Mouse (Mus musculus) liver, embryonic 14.5 days (tissue): ENCODE data around the gene Abcf1. TPM values are rescaled to one million over a fixed set of nuclear protein-coding genes. Genes with fewer than 3 reads are reported as not detected.
A peak's percentile ranks its signal among the peaks of the same experiment; 100 is the strongest.

ENCODE experiments used
- ATAC-seq: fragments of 200-750 bp; cut with Nextera tagmentation; 2 replicates; pipeline ENCODE4 v1.8.0; 2017; ENCODE audit warnings: moderate number of reproducible peaks, mild to moderate bottlenecking, moderate library complexity; ENCODE audit not compliant: insufficient read depth
- DNase-seq, 3 experiments: peaks; one replicate each; pipeline ENCODE4 v3.0.0-alpha.2; 2012 to 2013; ENCODE audit warnings: low read depth in 3 of 3, low spot score in 3 of 3
- H3K27ac ChIP-seq: fragments of 300-500 bp; sonication (generic); 2 replicates; pipeline ENCODE4 v1.5.1; 2014; ENCODE audit warnings: moderate library complexity, mild to moderate bottlenecking, control low read depth, inconsistent platforms
- H3K27me3 ChIP-seq: fragments of 300-500 bp; sonication (generic); 2 replicates; pipeline ENCODE4 v1.6.1; 2014; ENCODE audit warnings: mild to moderate bottlenecking, low read length, moderate library complexity; ENCODE audit not compliant: control insufficient read depth, insufficient read depth
- H3K36me3 ChIP-seq: fragments of 300-500 bp; sonication (generic); replicated peaks from 2 replicates; pipeline ENCODE4 v1.6.1; 2014; ENCODE audit warnings: low read depth; ENCODE audit not compliant: control insufficient read depth, insufficient read depth
- H3K4me1 ChIP-seq, 2 experiments: fragments of 200-500 bp in 1 of 2; fragments of 300-500 bp in 1 of 2; sonication (generic) in 1 of 2; replicated peaks; 2 replicates each; pipeline ENCODE4 v1.6.1; 2012 to 2014; ENCODE audit warnings: antibody characterized with exemption in 1 of 2, inconsistent platforms in 1 of 2, low read length in 1 of 2; ENCODE audit not compliant: control insufficient read depth in 2 of 2, insufficient read depth in 2 of 2
- H3K4me2 ChIP-seq: fragments of 300-500 bp; sonication (generic); 2 replicates; pipeline ENCODE4 v1.6.1; 2014; ENCODE audit warnings: low read depth, mild to moderate bottlenecking, control low read depth, moderate library complexity
- H3K4me3 ChIP-seq, 2 experiments: fragments of 200-500 bp in 1 of 2; fragments of 300-500 bp in 1 of 2; sonication (generic) in 1 of 2; 2 replicates each; pipeline ENCODE4 v1.5.1; 2012 to 2014; ENCODE audit warnings: low read depth in 2 of 2, low read length in 2 of 2, mild to moderate bottlenecking in 2 of 2, control low read depth in 1 of 2, inconsistent platforms in 1 of 2, moderate library complexity in 1 of 2; ENCODE audit not compliant: insufficient read depth in 1 of 2
- H3K9ac ChIP-seq: fragments of 300-500 bp; sonication (generic); replicated peaks from 2 replicates; pipeline ENCODE4 v1.6.1; 2014; ENCODE audit warnings: mild to moderate bottlenecking, control low read depth, moderate library complexity
- H3K9me3 ChIP-seq: fragments of 300-500 bp; sonication (generic); 2 replicates; pipeline ENCODE4 v1.6.1; 2016; ENCODE audit warnings: low read length, mixed read lengths; ENCODE audit not compliant: control insufficient read depth
- CTCF ChIP-seq: IDR thresholded peaks from 2 replicates; pipeline ENCODE4 v1.5.1; 2016; ENCODE audit warnings: antibody characterized with exemption, low read depth, control low read depth
- EP300 ChIP-seq: IDR thresholded peaks from 2 replicates; pipeline ENCODE4 v1.6.1; 2016; ENCODE audit warnings: antibody characterized with exemption, low read depth
- WGBS: fragments of 180-500 bp; shearing (Covaris S2); extraction: QIAGEN DNeasy Blood & Tissue Kit; methylation state at CpG from one replicate; pipeline ENCODE4 v1.1.7; 2014; ENCODE audit not compliant: insufficient replicate concordance; 5-methylcytosine and 5-hydroxymethylcytosine counted together
- polyA plus RNA-seq, 2 experiments: library from polyadenylated mRNA; depleted of rRNA in 1 of 2; stranded (reverse) in 1 of 2; unstranded in 1 of 2; fragments of >200 nt; fragmentation: Nextera tagmentation in 1 of 2; extraction: Ambion mirVana in 1 of 2; gene quantifications; 2 replicates each; pipeline versions ENCODE4 v1.2.1 to v1.2.3; 2012 to 2014

Gene Abcf1
- polyA plus RNA-seq, 2 experiments = 39.0 to 49.0 TPM

GRCm38 (mm10) chr17:35921710-35922109, 47.9 kb downstream of the Abcf1 start:
- H3K27me3 ChIP-seq = no peaks in the 10 kb centered on the region
- no peak overlapping the region for H3K4me3 ChIP-seq
- no peak overlapping the region for H3K9ac ChIP-seq
- H3K36me3 ChIP-seq = peaks cover 50% of the 10 kb centered on the region
- H3K27ac ChIP-seq = no peak overlapping the region
- TF ChIP-seq EP300 (no peak), CTCF (no peak)
- ATAC-seq (no peak), DNase-seq (no peak)
- no peak overlapping the region for H3K4me2 ChIP-seq
- 84% methylated on average over 4 of the region's 4 CpGs for WGBS
- peaks cover 30 to 37% of the 10 kb centered on the region in 2 experiments for H3K4me1 ChIP-seq
- no peaks in the 10 kb centered on the region for H3K9me3 ChIP-seq

DNA sequence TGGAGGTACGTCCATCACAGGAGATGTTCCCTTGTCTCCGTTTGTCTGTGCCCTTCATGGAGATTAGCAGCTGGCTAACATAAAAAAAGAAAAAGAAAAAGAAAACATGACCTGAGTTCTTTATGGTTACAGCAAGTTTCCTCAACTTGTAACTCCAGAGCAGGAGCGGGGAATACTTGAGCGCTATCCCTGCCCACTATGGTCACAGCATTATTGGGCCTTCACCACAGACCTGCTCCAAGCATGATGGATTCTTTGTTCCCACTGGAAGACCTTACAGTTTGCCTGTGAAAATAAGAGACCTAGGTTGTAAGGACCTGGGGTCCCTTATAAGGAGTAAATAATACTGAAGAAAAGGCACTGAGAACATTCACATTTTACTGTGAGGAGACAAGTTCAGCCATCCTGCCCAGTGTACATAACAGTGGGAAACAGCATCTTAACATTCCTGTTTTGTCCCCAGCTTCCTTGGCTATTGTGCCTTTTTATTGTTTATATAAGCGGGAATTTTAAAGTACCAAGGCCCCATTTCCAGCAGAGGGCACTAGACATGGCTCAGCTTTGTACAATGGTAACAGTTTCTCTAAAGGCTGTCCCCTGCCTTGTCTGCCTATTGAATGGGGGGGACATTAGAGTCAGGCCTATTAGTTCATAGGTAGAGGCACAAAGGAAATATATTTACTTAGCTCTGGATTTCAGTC, 48.5 kb downstream of the Abcf1 start:
- H3K4me2 ChIP-seq = peak overlapping the region; percentile 96
- DNase-seq = no peak
- 73% methylated on average over 5 of the region's 5 CpGs for WGBS
- peaks cover 43% of the 10 kb centered on the region for H3K36me3 ChIP-seq
- H3K4me1 ChIP-seq = peaks cover 24 to 30% of the 10 kb centered on the region in 2 experiments
- TF ChIP-seq CTCF (peak; percentile 63), EP300 (no peak)
- no peaks in the 10 kb centered on the region for H3K27me3 ChIP-seq
- peak overlapping the region; percentile 100; the same call in 1 of the 2 replicates for H3K9ac ChIP-seq
- H3K4me3 ChIP-seq = no peak overlapping the region; a peak in 1 of 4 replicates
- no peaks in the 10 kb centered on the region for H3K9me3 ChIP-seq
- H3K27ac ChIP-seq = peak overlapping the region; percentile 97
- ATAC-seq = no peak

GRCm38 (mm10) chr17:35920384-35920783, 49.2 kb downstream of the Abcf1 start:
- TF ChIP-seq CTCF (no peak), EP300 (no peak)
- no peaks in the 10 kb centered on the region for H3K27me3 ChIP-seq
- peaks cover 37% of the 10 kb centered on the region for H3K36me3 ChIP-seq
- WGBS = 57% methylated on average over 1 of the region's 1 CpGs
- H3K9me3 ChIP-seq = no peaks in the 10 kb centered on the region
- H3K27ac ChIP-seq = peak overlapping the region; percentile 97
- H3K4me2 ChIP-seq = peak overlapping the region; percentile 96
- no peak for DNase-seq
- peak overlapping the region; percentile 100 for H3K9ac ChIP-seq
- ATAC-seq = no peak
- H3K4me3 ChIP-seq = peak overlapping the region in 1 of 2 experiments; percentile 88; a peak in 2 of 4 replicates
- H3K4me1 ChIP-seq = peaks cover 23 to 30% of the 10 kb centered on the region in 2 experiments

DNA sequence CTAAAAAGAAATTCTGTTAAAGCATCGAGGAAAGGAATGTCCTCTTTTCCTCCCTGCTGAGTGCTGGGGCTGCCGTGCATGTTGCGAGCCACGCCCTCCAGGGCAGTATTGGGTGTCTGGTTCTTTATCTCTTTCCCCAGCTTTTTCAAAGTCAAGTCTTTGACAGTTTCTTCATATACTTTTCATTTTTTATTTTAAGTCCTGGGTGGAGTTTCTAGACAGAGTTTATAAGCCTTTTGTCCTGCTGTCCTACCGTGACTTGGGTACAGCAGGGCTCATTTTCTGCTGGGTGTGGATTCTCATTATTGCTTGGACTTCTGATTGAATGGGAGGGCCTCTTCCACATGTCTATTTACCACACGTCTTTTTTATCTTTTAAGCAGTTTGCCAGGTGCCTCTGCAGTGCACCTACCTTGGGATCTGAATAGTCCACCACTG, 49.7 kb downstream of the Abcf1 start:
- WGBS = 6% methylated on average over 6 of the region's 6 CpGs
- Histone ChIP-seq H3K4me2 (peak overlapping the region; percentile 96), H3K27ac (peak overlapping the region; percentile 97), H3K9me3 (no peaks in the 10 kb centered on the region), H3K9ac (peak overlapping the region; percentile 100), H3K4me3 (peak overlapping the region; percentile 68 to 88), H3K36me3 (peaks cover 32% of the 10 kb centered on the region), H3K27me3 (no peaks in the 10 kb centered on the region), H3K4me1 (peaks cover 20 to 28% of the 10 kb centered on the region in 2 experiments)
- TF ChIP-seq EP300 (peak; percentile 47), CTCF (no peak)
- DNase-seq = peak in 2 of 3 experiments; percentile 72 to 76
- peak; percentile 19; the same call in 1 of the 2 replicates for ATAC-seq

GRCm38 (mm10) chr17:35919060-35919715, 50.4 kb downstream of the Abcf1 start:
- TF ChIP-seq EP300 (no peak), CTCF (no peak)
- H3K36me3 ChIP-seq = peaks cover 27% of the 10 kb centered on the region
- ATAC-seq (peak; percentile 22), DNase-seq (peak; percentile 98 to 99 (median 98))
- no peaks in the 10 kb centered on the region for H3K27me3 ChIP-seq
- H3K9me3 ChIP-seq = no peaks in the 10 kb centered on the region
- 8% methylated on average over 7 of the region's 7 CpGs for WGBS
- peak overlapping the region; percentile 86 to 88 for H3K4me3 ChIP-seq
- peaks cover 22 to 29% of the 10 kb centered on the region in 2 experiments for H3K4me1 ChIP-seq
- H3K9ac ChIP-seq = peak overlapping the region; percentile 100
- H3K4me2 ChIP-seq = peak overlapping the region; percentile 96
- H3K27ac ChIP-seq = peak overlapping the region; percentile 97
